Mouse (Mus musculus): ENCODE results near the gene B3galnt1.
"Not testable (repeated sequence)": the region's sequence is repeated elsewhere in the genome, so short reads cannot be mapped to it uniquely, and the experiment has no call there.

B3galnt1 gene

DNA sequence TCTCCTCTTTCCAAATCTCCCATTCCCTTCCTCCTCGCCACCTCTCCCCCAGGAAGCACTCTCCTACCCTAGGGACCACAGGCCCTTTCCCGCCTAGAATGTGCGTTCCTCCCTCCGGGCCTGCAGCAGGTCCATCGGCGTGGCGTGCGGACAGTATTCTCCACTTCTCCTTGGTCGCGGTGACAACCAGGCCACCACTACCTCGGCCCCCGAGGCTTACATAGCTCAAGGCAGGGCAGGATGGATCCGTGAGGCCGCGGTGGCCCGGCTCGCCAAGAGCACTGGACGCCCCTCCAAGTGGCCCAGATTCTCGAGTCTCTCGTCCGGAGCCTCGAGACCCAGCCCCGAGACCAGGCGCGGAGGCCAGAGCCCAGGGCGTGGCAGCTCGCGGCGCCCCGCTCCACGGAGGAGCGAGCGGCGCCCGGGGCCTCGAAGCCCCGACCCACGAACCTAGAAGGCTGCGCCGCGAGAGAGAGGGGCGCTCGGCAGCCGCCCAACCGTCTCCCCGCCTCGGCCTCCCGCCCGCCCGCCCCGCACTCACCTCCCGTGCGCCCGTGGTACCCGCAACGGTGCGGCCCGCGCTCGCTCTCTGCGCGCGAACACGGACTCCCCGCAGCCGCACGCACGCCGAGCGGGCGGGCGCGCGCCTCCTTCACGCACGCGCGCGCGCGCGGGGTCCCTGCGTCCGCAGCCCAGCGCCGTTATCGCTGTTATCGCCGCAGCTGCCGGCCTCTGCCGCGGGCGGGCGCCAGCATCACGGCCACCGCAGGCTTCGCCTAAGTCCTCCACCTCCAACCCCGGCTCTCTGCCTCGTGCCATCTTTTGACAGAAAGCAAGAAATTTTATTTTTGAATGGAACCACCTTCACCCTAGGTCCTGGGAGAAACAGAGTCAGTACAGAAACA lies at the start of gene B3galnt1:
Gene B3galnt1, minus strand, starts transcription at position 700 of the 905 bp plus-strand sequence.
- peak; percentile 71 to 73 for DNase-seq

DNA sequence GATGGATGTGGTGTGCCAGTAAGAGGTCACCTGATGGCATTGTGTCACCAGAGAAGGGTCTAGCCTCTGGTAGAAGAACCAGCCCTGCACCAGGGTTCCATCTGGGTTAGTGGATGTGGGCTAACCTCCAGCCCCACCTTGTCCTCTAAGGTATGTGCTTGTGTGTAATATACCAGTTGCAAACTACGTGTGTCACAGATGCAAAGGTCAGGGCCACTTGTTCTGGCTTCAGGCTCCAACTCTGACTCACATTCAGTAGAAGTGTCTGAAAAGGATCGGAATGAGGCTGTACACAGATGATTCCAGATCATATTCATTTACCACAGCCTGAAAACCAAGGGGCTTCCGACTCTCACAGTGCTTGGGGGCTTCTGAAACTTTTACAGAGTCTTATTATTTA lies 35.8 kb upstream of the B3galnt1 start:
- DNase-seq, result no peak

DNA sequence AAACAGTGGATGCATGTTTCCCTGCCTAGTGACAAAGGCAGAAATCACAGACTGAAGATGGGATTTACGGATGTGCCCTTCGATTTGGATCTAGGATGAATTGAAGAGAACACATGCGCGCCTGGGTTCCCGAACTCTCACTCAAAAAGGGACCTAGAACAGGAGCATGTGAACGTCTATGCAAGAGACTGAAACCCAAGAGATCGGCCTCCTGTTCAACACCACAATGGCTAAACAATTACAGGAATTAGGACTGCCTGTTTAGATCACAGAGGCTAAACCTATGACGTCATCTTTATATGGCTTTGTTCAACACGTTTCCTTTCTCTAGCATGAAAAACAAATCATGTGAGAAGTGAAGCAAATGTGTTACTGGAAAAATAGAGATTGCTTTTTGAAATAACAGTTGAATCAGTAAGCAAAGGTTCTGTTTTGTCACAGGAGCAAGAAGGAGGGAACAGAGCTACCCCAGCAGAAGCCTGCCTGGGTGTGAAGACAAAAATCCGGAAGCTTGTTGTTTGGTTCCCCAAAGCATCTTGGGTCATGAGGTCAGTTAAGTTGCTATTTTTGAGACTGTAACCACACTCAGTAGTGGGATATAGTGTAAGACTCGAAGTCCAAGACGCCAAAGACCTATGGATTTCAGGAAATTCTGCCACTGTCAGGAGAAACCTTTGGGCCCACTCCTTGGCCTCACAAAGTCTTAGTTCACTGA lies 35.1 kb upstream of the B3galnt1 start:
- peak in 1 of 2 experiments; percentile 15 for DNase-seq

DNA sequence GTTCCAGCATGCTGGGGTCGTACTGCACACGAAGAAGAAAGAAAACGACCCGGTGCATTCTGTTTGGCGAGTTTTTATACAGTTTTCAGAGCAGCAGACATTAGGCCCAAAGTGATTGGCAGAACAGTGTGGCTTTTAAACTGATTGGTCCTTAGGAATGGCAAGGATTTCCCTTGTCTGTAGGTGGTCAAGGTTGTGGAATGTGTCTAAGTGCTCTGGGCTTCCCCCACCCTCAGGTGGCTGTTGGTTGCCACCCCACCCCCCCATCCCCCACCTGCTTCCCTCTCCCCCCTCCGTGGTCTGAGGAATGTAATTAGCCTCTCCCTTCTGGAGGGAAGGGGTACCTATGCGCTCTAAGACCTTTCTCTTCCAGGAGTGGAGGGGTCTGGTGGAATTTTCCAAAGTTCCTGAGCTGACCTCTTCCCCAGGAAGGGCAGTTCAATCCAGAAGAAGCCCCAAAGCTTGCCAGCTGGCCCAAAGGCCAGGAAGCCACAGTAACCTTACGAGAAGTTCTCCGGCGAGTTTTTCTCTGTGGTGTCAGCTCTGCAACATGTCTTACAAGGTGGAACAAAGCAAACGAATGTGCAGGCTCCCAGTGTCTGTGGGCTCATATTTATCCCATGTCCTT lies 28.3 kb upstream of the B3galnt1 start:
- no peak for DNase-seq

- DNase-seq, result no peak
Observed at GRCm38 (mm10) chr3:69626213-69626962, 27.6 kb upstream of the B3galnt1 start.

- peak in 1 of 2 experiments; percentile 31 for DNase-seq
Observed at GRCm38 (mm10) chr3:69624182-69624581, 25.4 kb upstream of the B3galnt1 start.

GRCm38 (mm10) chr3:69607909-69608308 lies 9.1 kb upstream of the B3galnt1 start:
- no peak for DNase-seq

- DNase-seq, result no peak
Observed at GRCm38 (mm10) chr3:69607468-69607867, 8.7 kb upstream of the B3galnt1 start.

GRCm38 (mm10) chr3:69606923-69607322 lies 8.2 kb upstream of the B3galnt1 start:
- DNase-seq, result no peak

GRCm38 (mm10) chr3:69599166-69599500 lies 373 bp upstream of the B3galnt1 start:
- DNase-seq, result no peak

GRCm38 (mm10) chr3:69597816-69598215 lies 944 bp downstream of the B3galnt1 start:
- no peak for DNase-seq

GRCm38 (mm10) chr3:69597211-69597610 lies 1.5 kb downstream of the B3galnt1 start:
- DNase-seq, result no peak

GRCm38 (mm10) chr3:69596116-69596515 lies 2.6 kb downstream of the B3galnt1 start:
- no peak for DNase-seq

DNA sequence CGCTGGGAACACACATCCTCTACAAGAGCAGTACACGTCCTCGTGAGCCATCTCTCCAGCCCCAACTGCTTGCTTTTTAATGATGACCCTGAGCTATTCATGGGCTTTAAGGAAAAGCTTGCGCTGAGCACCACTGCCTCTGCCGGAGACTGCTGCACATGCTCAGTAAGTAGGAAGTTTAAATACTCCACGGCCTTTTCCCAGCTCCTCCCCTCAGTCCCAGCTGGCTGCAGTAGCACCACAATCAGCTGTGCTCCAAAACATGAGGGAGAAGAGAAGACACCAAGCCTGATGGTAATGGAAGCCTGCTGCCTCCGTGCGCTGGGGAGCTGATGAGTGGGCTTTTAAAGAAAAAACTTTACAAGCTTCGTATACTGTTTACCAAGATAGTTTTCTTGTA lies 4.7 kb downstream of the B3galnt1 start:
- DNase-seq, result peak in 1 of 2 experiments; percentile 25

GRCm38 (mm10) chr3:69593426-69593825 lies 5.3 kb downstream of the B3galnt1 start:
- no peak for DNase-seq

GRCm38 (mm10) chr3:69588101-69588760 lies 10.5 kb downstream of the B3galnt1 start:
- peak in 1 of 2 experiments; percentile 39 for DNase-seq

GRCm38 (mm10) chr3:69583798-69584197 lies 15.0 kb downstream of the B3galnt1 start:
- DNase-seq, result no peak

DNA sequence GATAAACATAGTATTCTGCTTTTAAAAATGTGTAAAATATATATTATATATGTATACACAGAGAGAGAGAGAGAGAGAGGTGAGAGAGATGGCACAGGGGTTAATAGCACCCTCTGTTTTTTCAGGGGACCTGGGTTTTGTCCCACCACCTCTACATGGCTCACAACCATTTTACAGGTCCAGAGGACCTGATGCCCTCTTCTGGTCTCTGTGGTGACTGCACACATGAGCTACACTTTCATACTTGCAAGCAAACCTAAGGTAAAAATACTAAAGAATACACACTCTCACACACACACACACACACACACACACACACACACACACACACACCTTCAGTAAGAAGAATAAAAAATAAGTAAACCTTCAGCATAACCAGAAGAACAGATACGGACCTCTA lies 20.0 kb downstream of the B3galnt1 start:
- DNase-seq, result no peak

DNA sequence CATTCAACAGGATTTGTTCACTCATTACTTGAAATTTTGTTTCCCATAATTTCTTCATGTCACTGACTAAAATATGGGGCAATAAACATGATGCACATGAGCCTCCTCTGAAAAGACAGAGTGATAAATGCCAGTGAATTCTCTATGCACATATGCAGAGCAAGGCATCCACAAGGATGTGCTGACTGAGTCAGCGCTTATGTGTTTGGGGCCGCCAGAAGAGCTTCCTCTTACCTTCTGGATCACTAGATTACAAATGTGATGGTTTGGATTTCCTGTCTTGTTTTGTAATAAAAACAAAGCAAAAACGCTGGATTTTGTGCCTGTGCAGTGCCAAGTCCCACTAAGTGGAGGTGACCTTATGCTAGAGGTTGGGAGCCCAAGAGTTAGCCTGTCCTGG lies 22.0 kb downstream of the B3galnt1 start:
- no peak for DNase-seq

GRCm38 (mm10) chr3:69575577-69575976 lies 23.2 kb downstream of the B3galnt1 start:
- DNase-seq, result no peak

- DNase-seq, result no peak
Observed at GRCm38 (mm10) chr3:69572561-69572960, 26.2 kb downstream of the B3galnt1 start.

DNA sequence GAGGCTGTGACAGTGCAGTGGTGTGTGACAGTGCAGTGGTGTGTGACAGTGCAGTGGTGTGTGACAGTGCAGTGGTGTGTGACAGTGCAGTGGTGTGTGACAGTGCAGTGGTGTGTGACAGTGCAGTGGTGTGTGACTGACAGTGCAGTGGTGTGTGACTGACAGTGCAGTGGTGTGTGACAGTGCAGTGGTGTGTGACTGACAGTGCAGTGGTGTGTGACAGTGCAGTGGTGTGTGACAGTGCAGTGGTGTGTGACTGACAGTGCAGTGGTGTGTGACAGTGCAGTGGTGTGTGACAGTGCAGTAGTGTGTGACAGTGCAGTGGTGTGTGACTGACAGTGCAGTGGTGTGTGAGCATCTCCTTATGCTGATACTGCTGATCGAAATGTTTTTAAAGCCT lies 33.2 kb downstream of the B3galnt1 start:
- not testable (repeated sequence) for DNase-seq
